Mouse (Mus musculus): Measurements from ENCODE around the gene Ascl4.

Ascl4 gene

DNA sequence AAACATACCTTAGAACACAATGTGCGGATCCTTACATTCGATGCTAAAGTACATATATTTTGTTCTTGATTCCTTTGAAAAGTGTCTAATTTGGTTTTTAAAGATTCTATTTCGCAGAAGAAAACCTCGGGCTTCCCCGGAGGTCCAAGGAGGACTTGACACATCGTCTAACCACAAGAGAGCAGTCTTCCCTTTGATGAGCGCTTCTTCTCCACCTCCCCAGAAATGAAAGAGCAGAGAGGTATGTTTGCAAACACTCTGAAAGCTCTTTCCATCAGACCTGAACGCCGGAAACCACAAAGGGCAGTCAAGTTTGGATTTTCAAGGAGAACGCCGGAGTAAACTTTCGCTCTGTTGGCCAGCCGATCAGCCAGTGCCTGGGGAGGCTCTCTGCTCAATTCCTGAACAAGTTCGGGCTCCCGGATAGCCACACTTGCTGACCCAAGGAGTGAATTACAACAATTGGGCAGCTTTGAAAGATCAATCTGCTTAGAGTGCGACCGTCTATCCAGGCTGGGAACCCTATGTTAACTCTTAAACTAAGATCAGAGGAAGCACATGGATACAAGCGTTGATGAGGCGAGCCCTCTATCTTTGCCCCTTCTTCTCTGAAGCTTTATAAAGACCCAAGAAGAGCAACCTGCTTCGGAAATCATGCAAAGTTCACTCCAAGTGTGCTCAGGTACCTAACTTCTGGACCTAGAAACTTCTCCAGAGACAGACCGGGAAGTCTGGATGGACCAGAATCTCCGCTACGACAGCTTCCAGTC is at the start of gene Ascl4:
TSS of gene Ascl4 (plus strand) at position 6 of the 770 bp plus-strand sequence.
- in situ Hi-C loops (cut with MboI, MseI) = no loop called here

- in situ Hi-C loops (cut with MboI, MseI) = loop anchor here (5.0 kb wide), 1 partner anchor 77 kb away; the partner anchor contains the start of gene Rtcb
Observed at GRCm38 (mm10) chr10:85879886-85880486, 47.5 kb upstream of the Ascl4 start.

DNA sequence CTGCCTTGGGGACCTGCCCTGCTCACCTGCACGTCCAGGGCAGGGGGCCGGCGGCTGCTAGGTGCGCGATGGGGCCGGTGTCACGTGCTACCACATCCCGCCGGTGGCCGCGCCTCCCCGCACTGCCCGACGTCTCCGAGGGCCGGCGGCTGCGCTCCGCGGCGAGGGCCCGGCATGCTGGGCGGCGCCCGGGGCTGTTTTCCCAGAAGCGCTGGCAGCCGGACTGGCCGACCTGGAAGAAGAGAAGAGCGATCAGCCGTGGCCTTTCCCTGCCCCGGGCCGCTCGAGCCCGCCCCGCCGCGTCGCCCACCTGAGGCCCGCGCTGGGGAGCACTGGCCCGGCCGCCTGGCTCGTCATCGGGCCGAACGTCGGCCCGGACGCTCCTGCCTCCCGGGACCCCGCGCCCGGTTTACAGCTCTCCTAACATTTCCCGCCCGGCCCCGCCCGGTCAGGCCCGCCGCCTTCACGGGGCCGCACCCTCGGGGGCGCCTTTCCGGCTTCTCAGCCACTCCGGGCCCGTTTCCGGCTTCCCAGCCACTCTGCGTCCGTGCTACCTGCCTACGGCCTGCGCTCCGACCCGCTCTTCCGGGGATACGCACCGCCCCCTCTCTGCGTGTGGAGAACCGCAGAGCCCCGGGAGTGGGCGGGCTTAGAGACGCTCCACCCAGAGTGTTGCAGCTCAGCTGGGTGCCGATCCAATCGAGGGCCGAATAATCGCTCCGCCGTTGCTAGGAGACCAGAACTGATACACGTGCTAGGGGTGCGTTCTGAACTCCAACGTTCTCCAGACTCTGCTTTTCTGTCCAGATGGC is 10.8 kb upstream of the Ascl4 start, which contains the start of gene Prdm4:
TSS of gene Prdm4 (minus strand) at position 645 of the 812 bp plus-strand sequence.
- in situ Hi-C loops (cut with MboI, MseI) = no loop called here

DNA sequence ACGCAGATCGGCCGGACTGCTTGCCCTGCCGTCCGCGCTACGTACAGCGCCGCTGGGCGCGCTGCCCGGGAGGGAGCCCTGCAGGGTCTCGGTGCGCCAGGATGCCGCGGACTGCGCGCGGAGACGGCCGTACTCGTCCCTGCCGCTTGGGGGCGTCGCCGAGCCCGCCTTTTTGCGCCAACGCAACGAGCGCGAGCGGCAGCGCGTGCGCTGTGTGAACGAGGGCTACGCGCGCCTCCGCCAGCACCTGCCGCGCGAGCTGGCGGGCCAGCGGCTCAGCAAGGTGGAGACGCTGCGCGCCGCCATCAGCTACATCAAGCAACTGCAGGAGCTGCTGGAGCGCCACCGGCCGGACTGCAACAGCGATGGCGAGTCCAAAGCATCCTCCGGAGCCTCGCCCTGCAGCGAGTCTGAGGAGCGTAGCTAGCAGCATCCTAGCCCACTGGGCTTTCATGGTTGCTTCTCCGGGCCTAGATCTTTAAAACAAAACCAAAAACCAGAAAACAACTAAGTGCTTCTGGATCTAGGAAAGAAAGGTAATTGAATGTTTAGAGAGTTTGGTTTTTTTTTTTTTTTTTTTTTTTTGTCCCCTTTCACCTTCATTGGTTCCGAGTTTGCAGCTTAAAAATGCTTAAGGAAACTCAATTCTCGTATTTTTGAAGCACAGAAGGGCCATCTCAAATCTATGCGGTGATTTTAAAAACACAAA is 1.2 kb downstream of the Ascl4 start:
- in situ Hi-C loops (cut with MboI, MseI) = no loop called here

DNA sequence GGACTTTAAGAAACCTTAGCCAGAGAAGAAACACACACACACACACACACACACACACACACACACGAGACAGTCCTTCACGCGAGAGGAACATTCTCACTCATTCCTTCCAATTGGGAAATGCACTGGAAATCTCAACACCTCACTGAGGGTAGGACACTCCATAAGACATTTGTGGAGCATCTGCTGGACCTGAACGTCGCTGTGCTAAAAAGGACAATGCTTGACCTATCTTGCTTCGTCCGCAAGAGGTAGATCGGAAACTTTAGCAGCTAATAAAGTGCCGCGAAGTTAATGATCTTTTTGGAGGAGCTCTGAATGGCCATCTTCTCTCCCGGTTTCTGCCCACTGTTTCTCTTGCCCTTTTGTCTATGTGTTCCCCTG is 1.7 kb downstream of the Ascl4 start:
- in situ Hi-C loops (cut with MboI, MseI) = no loop called here

DNA sequence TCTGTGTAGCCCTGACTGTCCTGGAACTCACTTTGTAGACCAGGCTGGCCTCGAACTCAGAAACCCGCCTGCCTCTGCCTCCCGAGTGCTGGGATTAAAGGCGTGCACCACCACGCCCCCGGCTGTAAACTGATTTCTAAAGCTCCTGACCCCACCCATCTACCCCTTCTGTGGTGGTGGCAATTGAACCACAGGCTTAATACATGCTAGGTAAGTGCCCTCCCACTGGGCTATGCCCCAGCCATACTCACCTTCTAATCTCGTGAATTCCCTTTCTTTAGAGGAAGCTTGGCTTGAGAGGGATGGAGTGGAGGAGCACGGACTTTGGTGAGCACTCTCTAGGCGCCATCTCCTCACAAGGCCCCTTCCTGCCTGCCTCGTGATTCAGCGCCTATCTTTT is 2.5 kb downstream of the Ascl4 start:
- in situ Hi-C loops (cut with MboI, MseI) = no loop called here

GRCm38 (mm10) chr10:85936280-85936965 is 8.9 kb downstream of the Ascl4 start:
- in situ Hi-C loops (cut with MboI, MseI) = no loop called here

- in situ Hi-C loops (cut with MboI, MseI) = loop anchor here (10.0 kb wide), 1 partner anchor 756 kb away; the partner anchor contains the start of genes Hsp90b1 and Ttc41
Observed at GRCm38 (mm10) chr10:85948483-85949196, 21.2 kb downstream of the Ascl4 start.

DNA sequence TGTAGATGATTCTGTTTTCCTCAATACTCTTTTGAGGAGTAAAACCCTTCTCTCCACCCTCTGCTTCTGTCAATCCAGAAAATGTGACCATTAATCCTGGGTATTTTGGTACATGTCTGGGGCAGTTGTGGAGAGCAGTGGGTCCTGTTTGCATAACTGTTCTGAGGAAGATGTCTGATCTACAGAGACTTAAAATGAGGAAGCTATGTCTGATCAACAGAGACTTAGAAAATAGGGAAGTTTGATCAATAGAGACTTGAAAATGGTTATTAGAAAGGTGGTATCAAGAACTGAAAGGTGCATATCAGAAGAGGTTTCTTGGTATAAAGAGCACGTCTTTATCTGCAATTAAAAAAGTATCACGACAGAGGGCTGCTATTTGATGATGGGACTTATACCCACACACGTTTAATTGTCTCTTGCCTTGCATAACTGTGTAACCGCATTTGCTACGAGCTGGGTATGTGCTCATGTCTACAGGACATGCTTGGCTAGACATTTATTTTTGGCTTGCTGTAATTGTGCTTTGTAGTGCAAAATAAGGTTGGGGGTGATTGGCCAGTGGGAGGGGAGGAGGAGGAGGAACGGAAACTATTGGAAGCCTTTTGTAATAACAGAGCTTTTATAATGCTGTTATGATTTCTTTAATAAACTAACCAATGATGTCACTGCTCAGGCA is 24.4 kb downstream of the Ascl4 start:
- in situ Hi-C loops (cut with MboI, MseI) = no loop called here

DNA sequence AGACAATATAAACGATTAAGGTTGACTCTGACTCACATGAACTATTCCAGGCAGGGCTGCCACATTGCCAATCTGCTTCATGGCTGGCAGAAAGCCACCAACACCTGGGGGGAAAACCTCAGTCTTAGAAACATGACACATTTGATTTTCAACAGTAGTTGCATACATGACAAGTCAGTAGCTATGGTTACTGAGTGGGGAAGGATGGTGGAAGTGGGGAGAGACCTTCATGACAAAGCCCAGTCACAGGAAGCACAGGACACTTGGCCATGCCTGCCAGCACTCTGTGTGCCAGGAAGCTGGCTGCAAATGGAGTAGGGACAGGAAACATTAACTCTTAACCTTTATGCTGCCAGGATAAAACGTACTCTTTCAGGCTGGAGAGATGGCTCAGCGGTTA is 25.9 kb downstream of the Ascl4 start:
- in situ Hi-C loops (cut with MboI, MseI) = no loop called here

- in situ Hi-C loops (cut with MboI, MseI) = no loop called here
Observed at GRCm38 (mm10) chr10:85954429-85954828, 26.9 kb downstream of the Ascl4 start.

GRCm38 (mm10) chr10:85956871-85957419 is 29.5 kb downstream of the Ascl4 start:
- in situ Hi-C loops (cut with MboI, MseI) = loop anchor here (5.0 kb wide), 1 partner anchor 80 kb away; no protein-coding TSS in a partner anchor

GRCm38 (mm10) chr10:85957464-85957950 is 30.0 kb downstream of the Ascl4 start, which contains the start of gene Rtcb:
Gene Rtcb, minus strand, starts transcription at chr10:85957823.
- in situ Hi-C loops (cut with MboI, MseI) = loop anchor here (5.0 kb wide), 1 partner anchor 80 kb away; no protein-coding TSS in a partner anchor

DNA sequence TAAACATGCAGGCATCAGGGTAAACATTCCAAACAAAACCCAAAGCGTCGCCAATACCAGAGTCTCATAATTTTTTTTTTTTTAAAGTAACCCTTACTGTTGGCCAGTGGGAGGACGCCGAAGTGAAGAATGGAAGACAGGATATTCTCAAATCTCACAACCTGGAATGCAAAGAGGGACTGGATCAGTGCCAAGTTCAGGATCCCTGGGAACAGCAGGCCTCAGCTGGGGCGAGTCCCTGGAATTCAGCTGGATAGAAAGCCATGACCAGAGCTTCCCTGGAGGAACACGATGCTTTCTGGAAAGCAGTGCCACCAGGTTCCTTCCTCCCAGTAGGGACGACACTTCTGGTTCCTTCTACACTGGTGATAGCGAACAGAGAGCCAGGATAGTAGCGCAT is 35.4 kb downstream of the Ascl4 start:
- in situ Hi-C loops (cut with MboI, MseI) = no loop called here

- in situ Hi-C loops (cut with MboI, MseI) = no loop called here
Observed at GRCm38 (mm10) chr10:85964316-85964715, 36.8 kb downstream of the Ascl4 start.

DNA sequence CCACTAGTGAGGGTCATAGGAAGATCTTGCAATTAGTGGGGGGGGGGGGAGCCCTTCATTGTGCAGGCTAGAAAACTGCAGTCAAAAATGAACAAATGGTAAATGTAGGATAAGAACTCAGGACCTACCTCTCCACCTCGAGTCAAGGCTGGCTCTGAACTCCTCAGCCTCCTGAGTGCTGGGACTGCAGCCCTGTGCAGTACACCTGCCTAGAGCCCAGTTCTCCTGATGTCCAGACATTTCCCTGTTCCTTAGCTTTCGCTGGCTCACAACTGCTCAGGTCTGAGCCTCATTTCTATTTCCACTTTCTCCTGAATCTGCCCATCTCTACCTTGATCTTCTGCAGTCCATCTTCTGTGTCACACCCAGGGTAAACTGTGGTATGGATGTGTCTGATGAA is 39.0 kb downstream of the Ascl4 start:
- in situ Hi-C loops (cut with MboI, MseI) = loop anchor here (5.0 kb wide), 2 partner anchors 331 to 486 kb away; no protein-coding TSS in a partner anchor

DNA sequence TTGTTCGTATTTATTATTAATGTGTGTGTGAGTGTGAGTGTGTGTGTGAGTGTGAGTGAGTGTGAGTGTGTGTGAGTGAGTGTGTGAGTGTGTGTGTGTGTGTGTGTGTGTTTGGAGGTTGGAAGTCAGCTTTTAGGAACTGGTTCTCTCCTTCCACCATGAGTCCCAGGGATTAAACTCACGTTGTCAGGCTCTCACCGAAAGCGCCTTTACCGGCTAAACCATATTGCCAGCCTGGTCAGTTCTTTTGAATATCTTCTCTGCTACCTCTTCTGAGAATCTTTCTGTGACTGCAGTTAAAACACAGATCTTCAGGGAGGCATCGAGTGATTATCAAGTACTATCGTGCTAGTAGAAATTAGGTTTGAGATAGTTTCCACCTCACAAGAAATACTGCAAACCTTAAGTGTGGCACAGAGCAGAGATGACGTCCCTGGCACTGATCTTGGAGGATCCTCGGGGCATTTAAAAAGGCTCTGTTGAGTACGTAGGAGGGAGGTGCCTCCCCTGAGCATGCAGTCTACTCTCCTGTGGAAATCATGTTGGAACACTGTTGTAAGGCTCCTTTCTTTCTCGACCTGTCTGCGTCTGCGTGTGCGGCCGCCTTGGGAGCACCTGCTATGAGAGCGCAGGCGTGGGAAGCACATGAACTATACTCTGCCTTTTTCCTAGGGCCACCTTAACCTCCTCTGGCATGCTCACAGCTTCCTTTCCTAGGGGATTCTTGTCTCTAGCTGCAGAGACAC is 40.1 kb downstream of the Ascl4 start:
- in situ Hi-C loops (cut with MboI, MseI) = loop anchor here (5.0 kb wide), 2 partner anchors 330 to 485 kb away; no protein-coding TSS in a partner anchor

- in situ Hi-C loops (cut with MboI, MseI) = loop anchor here (5.0 kb wide), 2 partner anchors 329 to 484 kb away; no protein-coding TSS in a partner anchor
Observed at GRCm38 (mm10) chr10:85968157-85968634, 40.7 kb downstream of the Ascl4 start.

Data from T-helper 1 cell (primary cell).